Mouse (Mus musculus): Measurements from ENCODE around the gene Tbx5. TPM values are rescaled to one million over a fixed set of nuclear protein-coding genes. Genes with fewer than 3 reads are reported as not detected.
"Not testable (repeated sequence)": the region's sequence is repeated elsewhere in the genome, so short reads cannot be mapped to it uniquely, and the experiment has no call there.

Gene Tbx5
- total RNA-seq, 2 experiments from 2014 or later, result not detected

GRCm38 (mm10) chr5:119842701-119843393, 10.4 kb downstream of the Tbx5 start:
- no peak for DNase-seq

GRCm38 (mm10) chr5:119843394-119843777, 10.9 kb downstream of the Tbx5 start:
- no peak for DNase-seq

GRCm38 (mm10) chr5:119844366-119844765, 11.9 kb downstream of the Tbx5 start:
- no peak for DNase-seq

- no peak for DNase-seq
Observed at GRCm38 (mm10) chr5:119844994-119845393, 12.5 kb downstream of the Tbx5 start.

- no peak for DNase-seq
Observed at GRCm38 (mm10) chr5:119857052-119857451, 24.6 kb downstream of the Tbx5 start.

GRCm38 (mm10) chr5:119861301-119861700, 28.8 kb downstream of the Tbx5 start:
- no peak for DNase-seq

GRCm38 (mm10) chr5:119862431-119862830, 30.0 kb downstream of the Tbx5 start:
- DNase-seq, result no peak

- DNase-seq, result peak; percentile 29 to 31
Observed at GRCm38 (mm10) chr5:119866277-119867235, 34.1 kb downstream of the Tbx5 start.

GRCm38 (mm10) chr5:119867986-119868385, 35.5 kb downstream of the Tbx5 start:
- no peak for DNase-seq

- DNase-seq, result no peak
Observed at GRCm38 (mm10) chr5:119875421-119875820, 43.0 kb downstream of the Tbx5 start.

GRCm38 (mm10) chr5:119877185-119877584, 44.7 kb downstream of the Tbx5 start:
- DNase-seq, result no peak

- DNase-seq, result no peak
Observed at GRCm38 (mm10) chr5:119885595-119885994, 53.1 kb downstream of the Tbx5 start.

GRCm38 (mm10) chr5:119887381-119887780, 54.9 kb downstream of the Tbx5 start:
- no peak for DNase-seq

- no peak for DNase-seq
Observed at GRCm38 (mm10) chr5:119891960-119892359, 59.5 kb downstream of the Tbx5 start.

- DNase-seq, result no peak
Observed at GRCm38 (mm10) chr5:119893060-119893459, 60.6 kb downstream of the Tbx5 start.

GRCm38 (mm10) chr5:119896605-119897004, 64.1 kb downstream of the Tbx5 start:
- DNase-seq, result no peak

GRCm38 (mm10) chr5:119916551-119917171, 84.2 kb downstream of the Tbx5 start:
- peak; percentile 56 to 65 for DNase-seq

- not testable (repeated sequence) for DNase-seq
Observed at GRCm38 (mm10) chr5:119918381-119918780, 85.9 kb downstream of the Tbx5 start.

- DNase-seq, result no peak
Observed at GRCm38 (mm10) chr5:119920941-119921340, 88.5 kb downstream of the Tbx5 start.

GRCm38 (mm10) chr5:119922229-119922628, 89.8 kb downstream of the Tbx5 start:
- no peak for DNase-seq

Data from layer of hippocampus, postnatal 36 days (tissue).